16 mouse cellular contexts compared by ENCODE assay signal in the genomic region with DNA sequence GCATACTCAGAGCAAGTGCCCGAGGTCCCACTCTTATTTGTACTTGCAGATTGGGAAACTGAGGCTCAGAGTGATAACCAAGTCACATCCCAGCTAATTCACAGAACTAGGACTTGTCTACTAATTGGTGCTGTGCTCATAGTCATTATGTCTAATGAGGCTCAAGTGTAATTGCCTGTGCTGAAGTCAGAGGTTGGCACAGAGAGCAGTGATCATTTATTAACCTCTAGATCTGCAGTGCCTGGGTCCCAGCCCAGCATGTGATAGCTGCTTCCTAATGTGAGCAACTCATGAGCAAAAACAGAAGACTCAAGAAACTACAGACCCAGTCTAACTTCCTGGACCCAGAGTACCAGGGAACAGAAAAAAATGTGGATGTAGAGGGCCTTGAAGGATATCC.
DNase-seq lines count a peak whose midpoint lies in the region; ATAC-seq and TF ChIP-seq lines count a peak whose summit lies in the region.
"Had no signal": no experiment of that assay in that cellular context is flagged by ENCODE, and none has a peak within 500 bp of the region (broad histone marks: within the 10 kb centered on the region; RNA-seq: fewer than 3 reads in every experiment).

No protein-coding gene starts in this region.

- POLR2A ChIA-PET in Patski (lab: Charles Lee) = interaction anchor here (0.7 kb wide), 1 partner anchor 8 kb away, joined by 4 read pairs; no protein-coding TSS in a partner anchor

- in situ Hi-C loops in Patski (cut with MboI; ENCODE audit: low pct_unique_long_range_greater_than_20kb) = loop anchor here (5.0 kb wide), 1 partner anchor 568 kb away; no protein-coding TSS in a partner anchor

- no peak overlapping the region for H3K4me3 ChIP-seq in kidney, embryonic 16.5 days (ENCODE audit: low read length)
- H3K4me3 ChIP-seq: embryonic facial prominence, embryonic 15.5 days; hindbrain, embryonic 13.5 days; intestine, embryonic 15.5 days; limb, embryonic 15.5 days; neural tube, embryonic 12.5 days had no signal

- CTCF ChIA-PET in Patski (lab: Charles Lee) = no interaction called here

- intact Hi-C loops in heart, postnatal 14 days (cut with DNase I) = loop anchor here (10.0 kb wide), 1 partner anchor 251 kb away; the partner anchor contains the start of gene Fggy

- ATAC-seq in kidney, embryonic 16.5 days (ENCODE audit: low FRiP score, low TSS enrichment) = no peak
- ATAC-seq in Patski = peak; percentile 44
- ATAC-seq: intestine, embryonic 15.5 days had no signal

- no peaks in the 10 kb centered on the region for H3K36me3 ChIP-seq in kidney, embryonic 16.5 days (ENCODE audit: insufficient read depth, low read length)
- H3K36me3 ChIP-seq: embryonic facial prominence, embryonic 15.5 days; hindbrain, embryonic 13.5 days; intestine, embryonic 15.5 days; limb, embryonic 15.5 days; neural tube, embryonic 12.5 days had no signal

- no peaks in the 10 kb centered on the region for H3K27me3 ChIP-seq in kidney, embryonic 16.5 days (ENCODE audit: insufficient read depth, low read length)
- no peaks in the 10 kb centered on the region for H3K27me3 ChIP-seq in Patski
- H3K27me3 ChIP-seq: embryonic facial prominence, embryonic 15.5 days; hindbrain, embryonic 13.5 days; intestine, embryonic 15.5 days; limb, embryonic 15.5 days; neural tube, embryonic 12.5 days had no signal

- no peak for TF ChIP-seq CTCF in Patski (IDR thresholded peaks at IDR 0.05)

- H3K9ac ChIP-seq in kidney, embryonic 16.5 days (replicated peaks; ENCODE audit: low read length) = no peak overlapping the region
- H3K9ac ChIP-seq: embryonic facial prominence, embryonic 15.5 days; hindbrain, embryonic 13.5 days; intestine, embryonic 15.5 days; limb, embryonic 15.5 days; neural tube, embryonic 12.5 days had no signal

- H3K4me1 ChIP-seq in kidney, embryonic 16.5 days (ENCODE audit: insufficient read depth, low read length) = peaks cover 9% of the 10 kb centered on the region
- H3K4me1 ChIP-seq: hindbrain, embryonic 13.5 days; neural tube, embryonic 12.5 days had no signal

- 80% methylated on average over 1 of the region's 1 CpGs for WGBS in kidney, embryonic 16.5 days

- H3K27ac ChIP-seq in kidney, embryonic 16.5 days (ENCODE audit: low read length) = no peak overlapping the region
- H3K27ac ChIP-seq: embryonic facial prominence, embryonic 15.5 days; hindbrain, embryonic 13.5 days; intestine, embryonic 15.5 days; limb, embryonic 15.5 days; neural tube, embryonic 12.5 days had no signal

- no peaks in the 10 kb centered on the region for H3K9me3 ChIP-seq in kidney, embryonic 16.5 days (ENCODE audit: low read length)
- H3K9me3 ChIP-seq: embryonic facial prominence, embryonic 15.5 days; hindbrain, embryonic 13.5 days; intestine, embryonic 15.5 days; limb, embryonic 15.5 days; neural tube, embryonic 12.5 days had no signal

- H3K4me2 ChIP-seq in kidney, embryonic 16.5 days (replicated peaks; ENCODE audit: low read depth, low read length) = no peak overlapping the region
- H3K4me2 ChIP-seq: heart, embryonic 11.5 days; hindbrain, embryonic 13.5 days; limb, embryonic 15.5 days; neural tube, embryonic 12.5 days had no signal

- peak; percentile 78 for DNase-seq in kidney, adult 11 months
- DNase-seq in Muller cell, postnatal 12 days (ENCODE audit: inconsistent ontology term) = peak; percentile 56
- peak; percentile 42 for DNase-seq in Patski (ENCODE audit: low read depth, low spot score)
- peak; percentile 42 for DNase-seq in kidney, postnatal 10 days
- DNase-seq in yolk sac, embryonic 10.5 days (ENCODE audit: low spot score) = no peak
- DNase-seq in adrenal gland, postnatal 14 days = no peak
- DNase-seq in heart, postnatal 14 days = no peak
- DNase-seq: cerebellum, adult 2 months; cerebellum, postnatal 36 days had no signal

Comparison
In these comparisons a context has a peak if more than half of its experiments do, and no peak if none do; other contexts are left out.
1. DNase-seq: peak in kidney, adult 11 months (single experiment), Muller cell, postnatal 12 days (single experiment), Patski (single experiment) and kidney, postnatal 10 days (single experiment); none in yolk sac, embryonic 10.5 days (single experiment), adrenal gland, postnatal 14 days (single experiment) and heart, postnatal 14 days (0 of 2).